Comparison of ENCODE assay signal across 10 mouse cellular contexts in the genomic region with DNA sequence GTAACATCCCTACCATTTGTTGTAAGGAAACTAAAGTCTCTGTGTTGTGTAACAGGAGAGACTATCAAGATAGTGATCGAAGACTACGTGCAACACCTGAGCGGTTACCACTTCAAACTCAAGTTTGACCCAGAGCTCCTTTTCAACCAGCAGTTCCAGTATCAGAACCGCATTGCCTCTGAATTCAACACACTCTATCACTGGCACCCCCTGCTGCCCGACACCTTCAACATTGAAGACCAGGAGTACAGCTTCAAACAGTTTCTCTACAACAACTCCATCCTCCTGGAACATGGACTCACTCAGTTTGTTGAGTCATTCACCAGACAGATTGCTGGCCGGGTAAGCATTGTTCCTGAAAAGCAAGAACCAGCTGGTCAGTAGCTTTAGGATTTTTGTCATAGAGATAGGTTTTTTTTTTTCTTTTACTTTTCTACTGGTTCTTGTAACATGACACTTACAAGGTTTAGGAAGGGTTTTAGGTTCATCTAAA. TPM values are rescaled to one million over a fixed set of nuclear protein-coding genes. Genes with fewer than 3 reads are reported as not detected.
"Had no signal": no experiment of that assay in that cellular context is flagged by ENCODE, and none has a peak within 500 bp of the region (broad histone marks: within the 10 kb centered on the region; RNA-seq: fewer than 3 reads in every experiment).

No protein-coding gene starts in this region.

- ATAC-seq: intestine, embryonic 16.5 days; liver, postnatal 0 days had no signal

- H3K27me3 ChIP-seq: limb, embryonic 15.5 days; lung, embryonic 15.5 days had no signal

- H3K4me3 ChIP-seq: kidney, embryonic 15.5 days; limb, embryonic 15.5 days; liver, embryonic 13.5 days; lung, embryonic 15.5 days; midbrain, embryonic 12.5 days had no signal

- H3K27ac ChIP-seq: kidney, embryonic 15.5 days; limb, embryonic 15.5 days; liver, embryonic 13.5 days; lung, embryonic 15.5 days; midbrain, embryonic 12.5 days had no signal

- H3K9me3 ChIP-seq: kidney, embryonic 15.5 days; limb, embryonic 15.5 days; liver, embryonic 13.5 days; lung, embryonic 15.5 days; midbrain, embryonic 12.5 days had no signal

- H3K9ac ChIP-seq: kidney, embryonic 15.5 days; limb, embryonic 15.5 days; liver, embryonic 13.5 days; liver, postnatal 0 days; lung, embryonic 15.5 days; midbrain, embryonic 12.5 days had no signal

- DNase-seq: liver, embryonic 13.5 days; liver, postnatal 0 days; right cerebral cortex, postnatal 14 days; thymus, postnatal 36 days had no signal

- H3K36me3 ChIP-seq: kidney, embryonic 15.5 days; limb, embryonic 15.5 days; liver, embryonic 13.5 days; lung, embryonic 15.5 days; midbrain, embryonic 12.5 days had no signal

- H3K4me2 ChIP-seq: kidney, embryonic 15.5 days; limb, embryonic 15.5 days; liver, embryonic 13.5 days; lung, embryonic 15.5 days; midbrain, embryonic 12.5 days had no signal

RNA-seq across cellular contexts. Expression of a gene that starts 4.4 kb away (rescaled TPM):
- polyA plus RNA-seq: limb, embryonic 11.5 days; liver, postnatal 0 days had no signal
